Mouse (Mus musculus): ENCODE data around the gene Ddx6.
"Not testable (repeated sequence)": the region's sequence is repeated elsewhere in the genome, so short reads cannot be mapped to it uniquely, and the experiment has no call there.

The Ddx6 gene

GRCm38 (mm10) chr9:44604779-44605615 is at the start of gene Ddx6:
Gene Ddx6, plus strand, starts transcription at chr9:44604892.
- DNase-seq (ENCODE audit: low spot score in 2 of 2), result peak in 1 of 2 experiments; percentile 85

GRCm38 (mm10) chr9:44561597-44561996 is 43.1 kb upstream of the Ddx6 start, which contains the start of gene Cxcr5:
Gene Cxcr5, minus strand, starts transcription at chr9:44561877.
- no peak for DNase-seq (ENCODE audit: low spot score in 2 of 2)

- no peak for DNase-seq (ENCODE audit: low spot score in 2 of 2)
Observed at GRCm38 (mm10) chr9:44562936-44563335, 41.8 kb upstream of the Ddx6 start.

- DNase-seq (ENCODE audit: low spot score in 2 of 2), result peak in 1 of 2 experiments; percentile 48
Observed at GRCm38 (mm10) chr9:44565367-44565766, 39.3 kb upstream of the Ddx6 start.

- DNase-seq (ENCODE audit: low spot score in 2 of 2), result no peak
Observed at GRCm38 (mm10) chr9:44567338-44568082, 37.2 kb upstream of the Ddx6 start.

- DNase-seq (ENCODE audit: low spot score in 2 of 2), result no peak
Observed at GRCm38 (mm10) chr9:44568083-44568455, 36.6 kb upstream of the Ddx6 start.

GRCm38 (mm10) chr9:44570939-44571382 is 33.7 kb upstream of the Ddx6 start:
- DNase-seq (ENCODE audit: low spot score in 2 of 2), result peak in 1 of 2 experiments; percentile 62

GRCm38 (mm10) chr9:44573306-44573705 is 31.4 kb upstream of the Ddx6 start:
- DNase-seq (ENCODE audit: low spot score in 2 of 2), result no peak

GRCm38 (mm10) chr9:44575095-44575494 is 29.6 kb upstream of the Ddx6 start:
- no peak for DNase-seq (ENCODE audit: low spot score in 2 of 2)

GRCm38 (mm10) chr9:44576046-44576445 is 28.6 kb upstream of the Ddx6 start:
- DNase-seq (ENCODE audit: low spot score in 2 of 2), result not testable (repeated sequence)

- peak; percentile 69 to 87 for DNase-seq (ENCODE audit: low spot score in 2 of 2)
Observed at GRCm38 (mm10) chr9:44579392-44579791, 25.3 kb upstream of the Ddx6 start.

GRCm38 (mm10) chr9:44580085-44580484 is 24.6 kb upstream of the Ddx6 start:
- DNase-seq (ENCODE audit: low spot score in 2 of 2), result no peak

- DNase-seq (ENCODE audit: low spot score in 2 of 2), result no peak
Observed at GRCm38 (mm10) chr9:44581423-44581822, 23.3 kb upstream of the Ddx6 start.

GRCm38 (mm10) chr9:44582390-44582789 is 22.3 kb upstream of the Ddx6 start:
- DNase-seq (ENCODE audit: low spot score in 2 of 2), result peak in 1 of 2 experiments; percentile 79

GRCm38 (mm10) chr9:44586640-44587261 is 17.9 kb upstream of the Ddx6 start:
- DNase-seq (ENCODE audit: low spot score in 2 of 2), result no peak

- DNase-seq (ENCODE audit: low spot score in 2 of 2), result no peak
Observed at GRCm38 (mm10) chr9:44587262-44588160, 17.2 kb upstream of the Ddx6 start.

GRCm38 (mm10) chr9:44588605-44589004 is 16.1 kb upstream of the Ddx6 start:
- DNase-seq (ENCODE audit: low spot score in 2 of 2), result no peak

GRCm38 (mm10) chr9:44589095-44589494 is 15.6 kb upstream of the Ddx6 start:
- DNase-seq (ENCODE audit: low spot score in 2 of 2), result no peak

- no peak for DNase-seq (ENCODE audit: low spot score in 2 of 2)
Observed at GRCm38 (mm10) chr9:44590969-44591368, 13.7 kb upstream of the Ddx6 start.

- DNase-seq (ENCODE audit: low spot score in 2 of 2), result no peak
Observed at GRCm38 (mm10) chr9:44591595-44592188, 13.0 kb upstream of the Ddx6 start.

- no peak for DNase-seq (ENCODE audit: low spot score in 2 of 2)
Observed at GRCm38 (mm10) chr9:44593221-44593620, 11.5 kb upstream of the Ddx6 start.
